Mouse (Mus musculus): ENCODE results near the gene Tbc1d16.

The Tbc1d16 gene

GRCm38 (mm10) chr11:119237007-119237406 is 8.7 kb upstream of the Tbc1d16 start:
- DNase-seq (ENCODE audit: low read depth, low spot score): peak; percentile 33

GRCm38 (mm10) chr11:119236354-119236753 is 8.1 kb upstream of the Tbc1d16 start:
- peak; percentile 40 for DNase-seq (ENCODE audit: low read depth, low spot score)

DNA sequence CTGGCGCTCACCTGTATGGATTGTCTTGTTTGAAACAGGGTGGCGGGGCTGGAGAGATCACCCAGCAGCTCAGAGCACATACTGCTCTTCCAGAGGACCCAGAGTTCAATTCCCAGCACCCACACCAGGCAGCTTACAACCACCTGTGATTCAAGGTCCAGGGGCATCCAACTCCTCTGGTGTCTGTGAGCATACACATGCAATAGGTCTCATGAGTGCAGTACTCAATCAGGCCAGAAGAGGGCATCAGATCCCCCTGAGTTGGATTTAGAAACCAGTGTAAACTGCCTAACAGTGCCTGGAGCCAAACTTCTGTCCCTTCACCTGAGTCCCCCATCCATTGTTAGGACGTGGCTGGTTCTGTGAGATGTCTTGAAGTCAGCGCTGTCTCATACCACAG is 7.3 kb upstream of the Tbc1d16 start:
- DNase-seq (ENCODE audit: low read depth, low spot score): peak; percentile 85

GRCm38 (mm10) chr11:119234770-119235169 is 6.5 kb upstream of the Tbc1d16 start:
- DNase-seq (ENCODE audit: low read depth, low spot score): peak; percentile 31

DNA sequence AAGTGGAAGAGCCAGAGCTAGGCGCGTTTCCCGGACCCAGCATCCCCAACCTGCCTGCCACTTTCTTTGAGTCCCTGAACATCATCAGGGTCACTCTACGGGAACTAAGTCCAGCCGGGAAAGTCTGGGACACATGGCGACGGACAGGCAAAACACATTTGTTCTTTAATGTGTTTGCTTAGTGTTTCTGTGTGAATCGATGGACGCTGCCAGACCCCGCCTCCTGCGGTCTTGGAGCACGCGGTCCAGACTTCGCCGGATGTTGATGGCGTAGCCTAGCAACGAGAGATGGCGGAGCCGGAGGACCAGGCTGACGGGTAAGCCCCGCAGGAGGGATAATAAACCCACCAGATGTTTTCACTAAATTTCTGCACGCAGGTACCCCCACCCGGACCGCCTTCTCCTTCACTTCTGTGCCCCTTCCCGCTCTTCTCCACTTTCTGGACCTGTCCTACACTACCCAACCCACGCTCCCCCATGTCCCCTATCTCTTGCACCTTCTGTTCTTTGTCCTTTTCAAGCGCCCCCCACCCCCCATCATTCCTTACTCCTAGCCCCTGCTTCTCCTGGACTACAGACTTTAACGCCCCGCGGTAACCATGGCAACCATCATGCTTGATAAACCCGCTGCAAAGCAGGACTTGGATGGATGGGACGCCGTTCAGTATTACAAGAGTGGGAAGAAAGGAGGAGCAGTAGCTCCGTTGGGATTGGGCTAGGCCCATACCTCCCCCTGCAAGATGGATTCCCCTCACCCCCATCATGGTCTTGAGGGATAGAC is 737 bp upstream of the Tbc1d16 start:
- peak; percentile 46 for DNase-seq (ENCODE audit: low read depth, low spot score)

DNA sequence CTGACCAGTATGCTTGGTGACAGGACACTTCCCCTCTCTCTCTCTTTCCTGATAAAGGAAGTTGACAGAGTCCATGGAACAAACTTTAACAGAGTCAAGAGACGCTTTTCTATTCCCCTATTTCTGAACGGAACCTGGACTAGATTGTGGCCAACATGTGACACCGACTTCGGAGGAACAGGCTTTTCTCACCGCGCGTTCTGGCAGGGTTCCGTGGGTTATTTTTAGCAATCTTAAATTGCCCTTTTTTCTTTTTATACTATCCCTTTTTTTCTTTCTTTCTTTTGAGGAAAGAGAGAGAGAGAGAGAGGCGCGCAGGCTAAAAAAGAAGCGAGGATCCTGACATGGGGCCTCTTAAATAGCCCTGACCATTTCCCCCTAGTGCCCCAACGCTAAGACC is 708 bp downstream of the Tbc1d16 start:
- DNase-seq (ENCODE audit: low read depth, low spot score): no peak

DNA sequence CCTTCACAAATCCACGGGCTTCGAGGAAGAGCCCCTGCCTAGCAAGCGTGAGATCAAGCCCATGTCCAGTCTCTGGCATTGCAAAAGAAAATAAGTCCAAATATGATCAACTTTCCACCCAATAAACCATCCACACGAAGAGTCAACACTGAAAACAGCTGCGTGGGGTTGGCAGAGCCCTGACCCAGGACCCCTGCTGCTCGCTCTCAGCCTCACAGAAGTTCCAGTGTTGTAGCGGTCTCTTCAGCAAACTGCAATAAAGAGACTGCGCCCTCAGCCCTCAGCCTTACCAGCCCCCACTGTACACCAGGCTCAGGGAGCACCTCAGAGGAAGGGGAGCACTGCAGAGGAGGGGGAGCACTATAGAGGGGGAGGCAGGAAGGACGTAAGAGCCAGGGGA is 2.7 kb downstream of the Tbc1d16 start:
- DNase-seq (ENCODE audit: low read depth, low spot score): no peak

DNA sequence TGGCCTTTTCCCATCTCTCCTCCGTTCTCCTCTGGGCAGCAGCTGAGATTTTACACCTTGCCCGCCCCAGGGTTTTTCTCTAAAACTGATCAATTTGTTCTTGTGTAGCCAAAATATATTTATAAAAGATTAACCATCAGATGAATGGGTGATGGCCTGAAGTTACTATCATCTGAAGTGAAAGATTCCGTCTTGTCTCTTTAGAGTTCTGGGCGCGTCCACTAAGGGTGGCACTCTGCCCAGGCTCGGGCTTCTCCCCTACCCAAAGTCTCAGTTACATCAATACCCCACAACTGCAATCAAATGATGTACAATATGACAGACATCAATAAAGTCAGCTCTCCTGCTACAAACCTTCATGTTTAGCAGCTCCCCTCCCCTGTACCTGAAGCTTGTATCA is 3.4 kb downstream of the Tbc1d16 start:
- no peak for DNase-seq (ENCODE audit: low read depth, low spot score)

- no peak for DNase-seq (ENCODE audit: low read depth, low spot score)
Observed at GRCm38 (mm10) chr11:119223124-119223890, 5.0 kb downstream of the Tbc1d16 start.

GRCm38 (mm10) chr11:119221812-119222510 is 6.3 kb downstream of the Tbc1d16 start:
- no peak for DNase-seq (ENCODE audit: low read depth, low spot score)

DNA sequence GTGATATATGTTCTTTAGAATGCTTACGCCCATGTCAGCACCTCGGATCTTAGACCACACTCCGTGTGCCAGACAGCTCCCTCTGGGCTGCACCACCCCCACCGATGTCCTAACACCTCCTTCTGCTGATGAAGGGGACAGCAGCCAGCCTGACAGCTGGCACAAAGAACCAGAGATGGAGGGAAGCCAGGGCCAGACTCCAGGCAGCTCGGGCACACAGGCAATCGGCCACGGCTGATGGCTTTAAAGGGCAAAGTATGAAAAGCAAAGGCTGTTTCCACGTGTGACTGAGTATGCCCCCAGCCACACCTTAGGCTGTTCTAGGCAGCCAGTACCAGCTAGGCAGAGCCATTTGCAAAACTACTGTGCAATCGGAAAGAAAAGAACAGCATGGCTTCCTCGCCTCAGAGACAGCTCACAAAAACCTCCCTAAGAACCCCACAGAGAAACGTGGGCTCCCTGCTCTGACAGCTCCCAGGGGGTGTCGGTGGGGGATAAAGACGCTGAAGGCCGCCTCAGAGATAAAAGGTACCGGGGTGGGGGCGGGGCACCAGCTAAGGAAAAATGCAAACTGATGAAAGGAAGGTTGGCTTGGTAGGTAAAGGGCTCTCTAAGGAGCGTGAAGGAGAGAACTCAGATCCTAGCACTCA is 8.4 kb downstream of the Tbc1d16 start:
- no peak for DNase-seq (ENCODE audit: low read depth, low spot score)

DNA sequence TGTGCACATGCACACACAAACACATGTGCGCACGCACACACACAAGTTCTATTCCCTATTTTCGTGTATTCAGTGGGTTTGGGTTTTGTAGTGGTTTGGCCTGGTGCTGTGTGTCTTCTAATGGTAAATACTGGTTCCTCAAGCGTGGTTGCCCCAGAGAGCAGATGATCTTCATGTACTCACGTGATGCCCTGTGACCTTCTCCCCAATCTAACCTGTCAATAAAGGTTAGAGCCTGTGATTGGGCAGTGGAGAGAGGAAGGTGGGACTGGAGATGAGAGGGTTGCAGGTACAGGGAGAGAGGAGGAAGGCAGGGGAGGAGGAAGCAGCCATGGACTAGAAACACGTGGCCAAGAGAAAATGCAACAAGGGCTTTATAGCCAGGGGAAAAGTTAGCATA is 10.4 kb downstream of the Tbc1d16 start:
- no peak for DNase-seq (ENCODE audit: low read depth, low spot score)

GRCm38 (mm10) chr11:119215905-119216507 is 12.3 kb downstream of the Tbc1d16 start:
- DNase-seq (ENCODE audit: low read depth, low spot score): no peak

GRCm38 (mm10) chr11:119215038-119215904 is 13.0 kb downstream of the Tbc1d16 start:
- no peak for DNase-seq (ENCODE audit: low read depth, low spot score)

DNA sequence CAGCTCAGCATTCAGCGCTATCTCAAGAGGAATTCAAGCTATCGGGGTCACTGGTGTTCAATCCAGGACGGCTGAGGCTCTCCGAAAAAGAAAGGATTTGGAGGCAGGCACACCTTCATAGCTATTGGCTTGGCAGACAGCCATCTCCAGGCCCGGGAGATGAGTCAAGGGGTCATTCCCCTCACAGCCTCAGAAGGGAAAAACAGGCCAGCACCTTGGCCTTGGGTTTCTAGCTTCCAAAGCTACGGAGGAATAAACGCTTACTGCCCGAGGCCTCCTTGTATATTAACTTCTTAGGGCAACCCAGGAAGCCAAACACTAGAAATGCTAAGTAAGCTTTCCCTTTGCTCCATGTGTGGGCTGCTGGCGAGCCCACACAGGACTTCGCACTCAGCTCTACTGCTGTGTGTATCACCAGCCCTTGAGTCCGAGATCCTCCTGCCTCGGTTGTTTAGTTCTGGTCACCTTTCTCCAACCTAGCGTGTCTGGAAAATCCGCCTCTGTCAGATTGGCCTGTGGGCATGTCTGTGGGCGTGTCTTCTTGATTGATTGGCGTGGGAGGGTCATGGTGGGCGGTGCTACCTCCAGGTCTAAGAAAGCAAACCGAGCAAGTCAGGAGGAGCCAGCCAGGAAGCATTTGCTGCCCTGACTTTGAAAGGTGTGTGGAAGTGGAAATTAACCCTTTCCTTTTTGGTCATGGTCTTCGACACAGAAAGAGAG is 15.0 kb downstream of the Tbc1d16 start:
- no peak for DNase-seq (ENCODE audit: low read depth, low spot score)

- no peak for DNase-seq (ENCODE audit: low read depth, low spot score)
Observed at GRCm38 (mm10) chr11:119211604-119212309, 16.5 kb downstream of the Tbc1d16 start.

DNA sequence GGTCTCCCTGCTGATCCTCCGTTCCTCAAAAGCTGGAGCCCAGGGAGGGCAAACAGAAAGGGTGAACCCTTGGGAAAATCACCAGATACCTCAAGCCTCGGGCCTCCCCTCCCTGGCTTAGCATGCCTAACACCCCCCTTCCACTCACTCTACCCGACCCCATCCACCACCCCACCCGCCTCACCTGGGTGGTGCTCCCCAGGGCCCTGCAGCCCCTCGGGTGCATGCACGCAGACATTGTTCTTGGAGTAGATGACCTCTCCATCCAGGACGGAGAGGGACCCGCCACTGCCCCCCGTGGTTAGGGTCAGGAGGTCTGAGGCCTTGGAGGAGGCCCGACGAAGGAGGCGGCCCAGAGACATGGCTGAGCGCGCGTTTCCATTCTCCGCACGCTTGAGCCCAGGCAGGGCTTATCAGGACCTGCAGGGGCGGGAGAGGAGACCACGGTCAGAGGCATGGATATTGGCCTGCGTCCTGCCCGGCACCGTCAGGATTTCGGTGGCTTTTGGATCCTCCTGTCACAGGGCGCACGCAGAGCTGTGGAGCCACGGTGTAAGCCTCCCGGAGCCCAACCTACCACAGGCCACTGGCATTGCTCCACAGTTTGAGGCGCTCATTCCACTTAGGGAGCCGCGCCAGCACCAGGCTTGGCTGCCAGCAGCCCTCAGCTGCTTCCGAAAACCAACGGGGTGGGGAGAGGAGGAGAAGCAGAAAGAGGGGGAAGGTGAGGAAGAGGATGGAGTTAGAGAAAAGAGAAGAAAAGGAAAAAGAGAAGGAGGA is 17.8 kb downstream of the Tbc1d16 start:
- DNase-seq (ENCODE audit: low read depth, low spot score): no peak

DNA sequence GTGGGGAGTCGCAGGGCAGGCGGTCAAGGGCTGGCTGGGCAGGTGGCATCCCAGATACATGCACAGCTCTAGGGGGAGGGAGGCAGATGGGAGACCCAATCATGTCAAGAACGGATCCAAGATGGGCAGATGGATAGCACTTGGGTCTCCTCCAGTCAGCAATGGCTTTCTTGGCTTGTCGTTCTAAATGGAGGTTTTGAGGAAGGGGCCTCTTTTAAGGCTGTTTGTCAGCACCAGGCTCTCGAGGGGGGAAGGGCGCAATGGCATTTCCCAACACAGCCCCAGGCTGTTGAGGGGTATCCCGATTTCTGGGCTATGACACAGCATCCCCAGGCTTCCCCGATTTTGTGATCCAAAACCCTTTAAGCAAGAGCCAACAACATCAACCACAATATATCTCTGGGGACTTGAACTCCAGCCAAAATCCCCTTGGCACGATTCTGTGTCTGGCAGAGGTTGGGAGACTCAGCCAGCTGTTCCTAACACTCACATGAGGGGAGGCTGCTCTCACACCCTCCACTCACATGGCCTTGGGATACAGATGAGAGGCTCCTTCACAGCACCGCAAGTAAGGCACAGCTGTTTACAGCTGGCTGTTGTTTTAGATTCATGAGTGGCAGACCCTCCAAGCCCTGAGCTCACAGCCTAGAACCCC is 18.8 kb downstream of the Tbc1d16 start:
- DNase-seq (ENCODE audit: low read depth, low spot score): no peak
